Mouse (Mus musculus) CD4-positive, CD25-positive, alpha-beta regulatory T cell, adult 4 months (primary cell): Measurements from ENCODE around the gene Ccng1. TPM values are rescaled to one million over a fixed set of nuclear protein-coding genes. Genes with fewer than 3 reads are reported as not detected.
A peak's percentile ranks its signal among the peaks of the same experiment; 100 is the strongest.

Experiments used
- ATAC-seq: one replicate; pipeline ENCODE4 v1.8.0; 2017
- polyA plus RNA-seq, 2 experiments: library from polyadenylated mRNA; unstranded; fragments of 100-300 nt; shearing (Covaris generic); gene quantifications; one replicate each; pipeline ENCODE4 v1.2.1; 2017

The Ccng1 gene
- polyA plus RNA-seq: 10 to 100 TPM; 60.0 to 72.4 TPM

GRCm38 (mm10) chr11:40755109-40755627 is at the start of gene Ccng1:
Gene Ccng1, minus strand, starts transcription at chr11:40755311.
- peak; percentile 97 for ATAC-seq

GRCm38 (mm10) chr11:40790307-40790706 is 35.2 kb upstream of the Ccng1 start:
- no peak for ATAC-seq

GRCm38 (mm10) chr11:40789701-40790100 is 34.6 kb upstream of the Ccng1 start:
- no peak for ATAC-seq

GRCm38 (mm10) chr11:40786900-40787299 is 31.8 kb upstream of the Ccng1 start:
- no peak for ATAC-seq

- ATAC-seq: no peak
These were observed 29.2 kb upstream of the Ccng1 start for GRCm38 (mm10) chr11:40784326-40784725.

GRCm38 (mm10) chr11:40783346-40783745 is 28.2 kb upstream of the Ccng1 start:
- ATAC-seq: no peak

GRCm38 (mm10) chr11:40781857-40782256 is 26.7 kb upstream of the Ccng1 start:
- no peak for ATAC-seq

- ATAC-seq: no peak
These were observed 20.5 kb upstream of the Ccng1 start for GRCm38 (mm10) chr11:40775315-40776269.

GRCm38 (mm10) chr11:40764690-40765089 is 9.6 kb upstream of the Ccng1 start:
- no peak for ATAC-seq

- ATAC-seq: peak; percentile 99
These were observed 8.3 kb upstream of the Ccng1 start for GRCm38 (mm10) chr11:40763395-40763794.

- no peak for ATAC-seq
These were observed 4.8 kb upstream of the Ccng1 start for GRCm38 (mm10) chr11:40759896-40760295.

- no peak for ATAC-seq
These were observed 857 bp upstream of the Ccng1 start for GRCm38 (mm10) chr11:40755968-40756367.

- ATAC-seq: peak; percentile 61
These were observed 425 bp downstream of the Ccng1 start for GRCm38 (mm10) chr11:40754664-40755107.

GRCm38 (mm10) chr11:40753836-40754235 is 1.3 kb downstream of the Ccng1 start:
- no peak for ATAC-seq

GRCm38 (mm10) chr11:40747716-40748115 is 7.4 kb downstream of the Ccng1 start:
- ATAC-seq: no peak

GRCm38 (mm10) chr11:40746361-40746760 is 8.8 kb downstream of the Ccng1 start:
- ATAC-seq: peak; percentile 49

GRCm38 (mm10) chr11:40744348-40744747 is 10.8 kb downstream of the Ccng1 start:
- ATAC-seq: peak; percentile 67

- no peak for ATAC-seq
These were observed 13.4 kb downstream of the Ccng1 start for GRCm38 (mm10) chr11:40741605-40742262.

- ATAC-seq: no peak
These were observed 17.7 kb downstream of the Ccng1 start for GRCm38 (mm10) chr11:40737369-40737768.

- peak; percentile 0 for ATAC-seq
These were observed 20.8 kb downstream of the Ccng1 start for GRCm38 (mm10) chr11:40734251-40734752.

GRCm38 (mm10) chr11:40733339-40734174 is 21.6 kb downstream of the Ccng1 start, which contains the start of the genes Hmmr and Nudcd2:
Gene Hmmr, minus strand, starts transcription at chr11:40733422.
Gene Nudcd2, plus strand, starts transcription at chr11:40733667.
- ATAC-seq: peak; percentile 97

- ATAC-seq: no peak
These were observed 22.1 kb downstream of the Ccng1 start for GRCm38 (mm10) chr11:40732997-40733338.
